Mouse (Mus musculus) lung, adult 18-20 months (tissue): ENCODE measurements around the gene Msi2.
A peak's percentile ranks its signal among the peaks of the same experiment; 100 is the strongest.

Experiments
- DNase-seq, 2 experiments: peaks; one replicate each; pipeline ENCODE4 v3.0.0; 2022; ENCODE audit warnings: mixed read lengths in 2 of 2

The Msi2 gene

GRCm38 (mm10) chr11:88297526-88297925 lies 420.8 kb downstream of the Msi2 start:
- DNase-seq = no peak

GRCm38 (mm10) chr11:88295298-88295697 lies 423.0 kb downstream of the Msi2 start:
- DNase-seq = no peak

GRCm38 (mm10) chr11:88294394-88294710 lies 424.0 kb downstream of the Msi2 start:
- no peak for DNase-seq

GRCm38 (mm10) chr11:88293631-88294393 lies 424.5 kb downstream of the Msi2 start, which contains the start of gene Ccdc182:
Gene Ccdc182, plus strand, starts transcription at chr11:88294058.
- no peak for DNase-seq

GRCm38 (mm10) chr11:88291688-88292087 lies 426.6 kb downstream of the Msi2 start:
- DNase-seq = peak in 1 of 2 experiments; percentile 23

- DNase-seq = no peak
These were observed 427.1 kb downstream of the Msi2 start for GRCm38 (mm10) chr11:88291245-88291644.
